Mouse (Mus musculus): ENCODE results near the gene Gns. TPM values are rescaled to one million over a fixed set of nuclear protein-coding genes. Genes with fewer than 3 reads are reported as not detected.

Gene Gns
- total RNA-seq, 1 experiment, result 61.0 TPM

- Histone ChIP-seq H3K27ac (ENCODE audit: insufficient read depth, low read depth, low read length, poor library complexity, severe bottlenecking) (0 out of 2 replicates have a peak overlapping the region, but pooled peaks have one; percentile 36), H3K9ac (ENCODE audit: insufficient read depth, low read depth, low read length, poor library complexity, severe bottlenecking) (no peak overlapping the region), H3K4me3 (ENCODE audit: insufficient read depth in 1 of 2, low read depth in 1 of 2, low read length in 2 of 2, poor library complexity in 1 of 2, severe bottlenecking in 1 of 2) (no peak overlapping the region), H3K9me3 (ENCODE audit: control insufficient read depth, insufficient read depth, low read depth, low read length) (no peaks in the 10 kb centered on the region), H3K4me1 (ENCODE audit: control insufficient read depth in 2 of 2, insufficient read depth in 2 of 2, low read length in 2 of 2, poor library complexity in 1 of 2) (peaks cover 10 to 39% of the 10 kb centered on the region in 2 experiments), H3K36me3 (ENCODE audit: control insufficient read depth, insufficient read depth, low read length, poor library complexity, severe bottlenecking) (no peaks in the 10 kb centered on the region)
- in situ Hi-C loops (cut with MboI; ENCODE audit: low sequenced_read_pairs in 2 of 2, unreplicated experiment in 2 of 2), result no loop called here
- DNase-seq (ENCODE audit: low read depth, low spot score), result no peak
- TF ChIP-seq HCFC1 (IDR thresholded peaks at IDR 0.05; ENCODE audit: borderline replicate concordance, insufficient read depth, low read length) (no peak), ZNF384 (IDR thresholded peaks at IDR 0.05; ENCODE audit: low read depth, low read length) (no peak), MAFK (IDR thresholded peaks at IDR 0.05; ENCODE audit: insufficient read depth, low read depth, low read length) (no peak), CHD2 (IDR thresholded peaks at IDR 0.05; ENCODE audit: low read depth, low read length) (no peak), ZC3H11A (IDR thresholded peaks at IDR 0.05; ENCODE audit: borderline replicate concordance, low read depth, low read length) (no peak)
Observed at GRCm38 (mm10) chr10:121432635-121433280, 67.9 kb downstream of the Gns start.

- in situ Hi-C loops (cut with MboI; ENCODE audit: low sequenced_read_pairs in 2 of 2, unreplicated experiment in 2 of 2), result no loop called here
- H3K9ac ChIP-seq (ENCODE audit: insufficient read depth, low read depth, low read length, poor library complexity, severe bottlenecking), result peak overlapping the region; percentile 6; the same call in 1 of the 2 replicates
- peaks cover 9 to 37% of the 10 kb centered on the region in 2 experiments for H3K4me1 ChIP-seq (ENCODE audit: control insufficient read depth in 2 of 2, insufficient read depth in 2 of 2, low read length in 2 of 2, poor library complexity in 1 of 2)
- DNase-seq (ENCODE audit: low read depth, low spot score), result no peak
- no peak overlapping the region for H3K27ac ChIP-seq (ENCODE audit: insufficient read depth, low read depth, low read length, poor library complexity, severe bottlenecking)
- H3K4me3 ChIP-seq (ENCODE audit: insufficient read depth in 1 of 2, low read depth in 1 of 2, low read length in 2 of 2, poor library complexity in 1 of 2, severe bottlenecking in 1 of 2), result no peak overlapping the region
- H3K9me3 ChIP-seq (ENCODE audit: control insufficient read depth, insufficient read depth, low read depth, low read length), result no peaks in the 10 kb centered on the region
- TF ChIP-seq ZNF384 (IDR thresholded peaks at IDR 0.05; ENCODE audit: low read depth, low read length) (no peak), HCFC1 (IDR thresholded peaks at IDR 0.05; ENCODE audit: borderline replicate concordance, insufficient read depth, low read length) (no peak), ZC3H11A (IDR thresholded peaks at IDR 0.05; ENCODE audit: borderline replicate concordance, low read depth, low read length) (no peak), MAFK (IDR thresholded peaks at IDR 0.05; ENCODE audit: insufficient read depth, low read depth, low read length) (no peak), CHD2 (IDR thresholded peaks at IDR 0.05; ENCODE audit: low read depth, low read length) (no peak)
- no peaks in the 10 kb centered on the region for H3K36me3 ChIP-seq (ENCODE audit: control insufficient read depth, insufficient read depth, low read length, poor library complexity, severe bottlenecking)
Observed at GRCm38 (mm10) chr10:121434441-121435103, 69.7 kb downstream of the Gns start.

- H3K36me3 ChIP-seq (ENCODE audit: control insufficient read depth, insufficient read depth, low read length, poor library complexity, severe bottlenecking), result no peaks in the 10 kb centered on the region
- in situ Hi-C loops (cut with MboI; ENCODE audit: low sequenced_read_pairs in 2 of 2, unreplicated experiment in 2 of 2), result no loop called here
- no peak overlapping the region for H3K27ac ChIP-seq (ENCODE audit: insufficient read depth, low read depth, low read length, poor library complexity, severe bottlenecking)
- TF ChIP-seq ZC3H11A (IDR thresholded peaks at IDR 0.05; ENCODE audit: borderline replicate concordance, low read depth, low read length), result no peak
- TF ChIP-seq ZNF384 (IDR thresholded peaks at IDR 0.05; ENCODE audit: low read depth, low read length), result no peak
- TF ChIP-seq CHD2 (IDR thresholded peaks at IDR 0.05; ENCODE audit: low read depth, low read length), result peak; percentile 75
- H3K9me3 ChIP-seq (ENCODE audit: control insufficient read depth, insufficient read depth, low read depth, low read length), result no peaks in the 10 kb centered on the region
- peak overlapping the region; percentile 41; the same call in 1 of the 2 replicates for H3K9ac ChIP-seq (ENCODE audit: insufficient read depth, low read depth, low read length, poor library complexity, severe bottlenecking)
- peaks cover 8 to 32% of the 10 kb centered on the region in 2 experiments for H3K4me1 ChIP-seq (ENCODE audit: control insufficient read depth in 2 of 2, insufficient read depth in 2 of 2, low read length in 2 of 2, poor library complexity in 1 of 2)
- H3K4me3 ChIP-seq (ENCODE audit: insufficient read depth in 1 of 2, low read depth in 1 of 2, low read length in 2 of 2, poor library complexity in 1 of 2, severe bottlenecking in 1 of 2), result peak overlapping the region in 1 of 2 experiments; percentile 7; a peak in 1 of 4 replicates
- no peak for DNase-seq (ENCODE audit: low read depth, low spot score)
Observed at GRCm38 (mm10) chr10:121435546-121436257, 70.8 kb downstream of the Gns start.

GRCm38 (mm10) chr10:121436258-121436645, 71.4 kb downstream of the Gns start:
- in situ Hi-C loops (cut with MboI; ENCODE audit: low sequenced_read_pairs in 2 of 2, unreplicated experiment in 2 of 2), result no loop called here
- TF ChIP-seq ZNF384 (IDR thresholded peaks at IDR 0.05; ENCODE audit: low read depth, low read length) (no peak), ZC3H11A (IDR thresholded peaks at IDR 0.05; ENCODE audit: borderline replicate concordance, low read depth, low read length) (no peak), CHD2 (IDR thresholded peaks at IDR 0.05; ENCODE audit: low read depth, low read length) (no peak), MAFK (IDR thresholded peaks at IDR 0.05; ENCODE audit: insufficient read depth, low read depth, low read length) (no peak)
- no peak overlapping the region for H3K9ac ChIP-seq (ENCODE audit: insufficient read depth, low read depth, low read length, poor library complexity, severe bottlenecking)
- peaks cover 8 to 26% of the 10 kb centered on the region in 2 experiments for H3K4me1 ChIP-seq (ENCODE audit: control insufficient read depth in 2 of 2, insufficient read depth in 2 of 2, low read length in 2 of 2, poor library complexity in 1 of 2)
- H3K27ac ChIP-seq (ENCODE audit: insufficient read depth, low read depth, low read length, poor library complexity, severe bottlenecking), result no peak overlapping the region
- no peaks in the 10 kb centered on the region for H3K9me3 ChIP-seq (ENCODE audit: control insufficient read depth, insufficient read depth, low read depth, low read length)
- no peaks in the 10 kb centered on the region for H3K36me3 ChIP-seq (ENCODE audit: control insufficient read depth, insufficient read depth, low read length, poor library complexity, severe bottlenecking)
- peak overlapping the region in 1 of 2 experiments; percentile 7; a peak in 1 of 4 replicates for H3K4me3 ChIP-seq (ENCODE audit: insufficient read depth in 1 of 2, low read depth in 1 of 2, low read length in 2 of 2, poor library complexity in 1 of 2, severe bottlenecking in 1 of 2)
- no peak for DNase-seq (ENCODE audit: low read depth, low spot score)
